Mouse (Mus musculus): Measurements from ENCODE around the gene Rgma. TPM values are rescaled to one million over a fixed set of nuclear protein-coding genes. Genes with fewer than 3 reads are reported as not detected.

Rgma gene
- polyA plus RNA-seq, 1 experiment from 2014 or later: 0.23 TPM

DNA sequence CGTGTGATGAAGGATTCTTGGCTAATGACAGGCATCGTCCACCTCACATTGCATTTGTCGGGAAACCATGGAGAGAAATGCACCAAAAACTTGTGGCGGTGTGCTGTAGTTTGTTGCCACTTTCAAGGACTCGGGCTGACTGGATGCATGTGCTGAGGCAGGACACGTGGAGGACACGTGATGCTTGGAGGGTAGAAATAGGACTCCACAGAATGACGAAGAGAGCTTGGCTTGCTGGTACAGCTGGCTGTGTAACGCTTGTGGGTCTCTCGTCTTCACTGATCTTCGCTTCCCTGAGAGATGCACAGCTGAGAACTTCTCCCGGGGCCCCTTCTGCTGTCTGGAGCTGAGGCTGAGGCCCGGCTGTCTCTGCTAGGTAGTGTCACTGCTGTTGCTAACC, 47.9 kb downstream of the Rgma start:
- H3K4me1 ChIP-seq (replicated peaks): no peaks in the 10 kb centered on the region
- ATAC-seq (ENCODE audit: insufficient read depth): no peak

DNA sequence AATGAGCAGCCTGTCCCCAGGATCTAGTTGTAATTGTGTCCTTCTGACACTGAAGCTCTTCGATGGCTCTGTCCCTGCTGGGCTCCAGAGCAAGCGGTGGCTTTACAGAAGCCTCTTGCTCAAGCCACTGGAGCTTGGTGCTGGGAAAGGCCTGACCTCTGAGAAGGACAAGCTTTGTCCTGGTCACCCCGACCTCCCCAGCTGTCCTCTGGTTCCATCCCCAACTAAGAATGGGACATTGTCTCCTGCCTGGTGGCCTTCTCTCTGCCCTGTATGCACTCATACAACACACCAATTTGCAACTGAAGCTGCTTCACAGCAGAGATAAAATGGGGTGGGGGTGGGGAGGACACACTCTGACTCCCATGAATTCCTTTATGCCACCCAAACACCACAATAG, 48.9 kb downstream of the Rgma start:
- Histone ChIP-seq H3K4me3 (replicated peaks) (no peak overlapping the region), H3K27me3 (no peaks in the 10 kb centered on the region), H3K36me3 (replicated peaks) (peaks cover 29% of the 10 kb centered on the region), H3K27ac (replicated peaks) (no peak overlapping the region), H3K9me3 (replicated peaks) (no peaks in the 10 kb centered on the region), H3K4me2 (no peak overlapping the region), H3K9ac (no peak overlapping the region), H3K4me1 (replicated peaks) (no peaks in the 10 kb centered on the region)
- WGBS (ENCODE audit: insufficient replicate concordance): 60% methylated on average over 3 of the region's 3 CpGs
- ATAC-seq (ENCODE audit: insufficient read depth): no peak

More for the DNA sequence above, 47.9 kb downstream of the Rgma start:
- Histone ChIP-seq H3K9me3 (replicated peaks) (no peaks in the 10 kb centered on the region), H3K27me3 (no peaks in the 10 kb centered on the region), H3K36me3 (replicated peaks) (peaks cover 19% of the 10 kb centered on the region), H3K9ac (no peak overlapping the region), H3K4me3 (replicated peaks) (no peak overlapping the region), H3K27ac (replicated peaks) (no peak overlapping the region), H3K4me2 (no peak overlapping the region)
- WGBS (ENCODE audit: insufficient replicate concordance): 75% methylated on average over 13 of the region's 13 CpGs

DNA sequence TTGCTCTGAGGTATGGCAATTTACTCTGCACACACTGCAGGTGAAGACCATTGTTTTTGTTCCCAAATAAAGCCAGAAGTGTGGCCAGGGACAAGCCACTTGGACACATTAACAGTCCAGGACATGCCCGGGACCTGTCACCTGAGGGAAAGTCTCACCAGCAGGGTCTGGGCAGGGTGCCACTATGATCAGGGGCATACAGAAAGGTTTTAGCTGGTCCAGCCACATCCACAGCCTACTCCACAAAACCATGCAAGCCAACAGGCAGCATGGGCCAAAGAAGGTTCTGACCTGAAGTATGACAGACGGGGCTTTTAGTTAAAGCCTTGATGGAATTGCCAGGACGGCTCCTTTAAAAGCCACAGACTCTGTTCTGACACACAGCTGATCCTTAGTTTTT, 49.4 kb downstream of the Rgma start:
- Histone ChIP-seq H3K4me1 (replicated peaks) (no peaks in the 10 kb centered on the region), H3K4me2 (no peak overlapping the region), H3K4me3 (replicated peaks) (no peak overlapping the region), H3K36me3 (replicated peaks) (peaks cover 34% of the 10 kb centered on the region), H3K9ac (no peak overlapping the region), H3K27ac (replicated peaks) (no peak overlapping the region), H3K27me3 (no peaks in the 10 kb centered on the region), H3K9me3 (replicated peaks) (no peaks in the 10 kb centered on the region)
- 61% methylated on average over 3 of the region's 3 CpGs for WGBS (ENCODE audit: insufficient replicate concordance)
- no peak for ATAC-seq (ENCODE audit: insufficient read depth)

DNA sequence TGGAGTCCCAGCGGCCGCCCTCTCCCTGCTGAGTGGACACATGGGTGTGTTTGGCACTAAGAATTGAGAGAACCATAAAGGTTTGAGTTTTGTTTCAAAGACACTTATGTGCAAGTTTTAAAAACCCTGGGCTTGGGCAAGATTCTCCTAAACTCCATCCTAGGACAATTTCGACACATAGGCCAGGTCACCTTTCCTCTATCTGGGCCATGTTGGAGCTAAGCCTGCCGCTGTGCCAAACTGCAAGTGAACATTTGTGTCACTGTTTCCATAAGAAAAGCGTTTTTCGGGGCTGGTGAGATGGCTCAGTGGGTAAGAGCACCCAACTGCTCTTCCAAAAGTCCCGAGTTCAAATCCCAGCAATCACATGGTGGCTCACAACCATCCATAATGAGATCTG, 50.1 kb downstream of the Rgma start:
- no peak for ATAC-seq (ENCODE audit: insufficient read depth)
- Histone ChIP-seq H3K36me3 (replicated peaks) (peaks cover 41% of the 10 kb centered on the region), H3K27me3 (no peaks in the 10 kb centered on the region), H3K9me3 (replicated peaks) (no peaks in the 10 kb centered on the region), H3K4me3 (replicated peaks) (no peak overlapping the region), H3K4me2 (no peak overlapping the region), H3K4me1 (replicated peaks) (no peaks in the 10 kb centered on the region), H3K27ac (replicated peaks) (no peak overlapping the region), H3K9ac (no peak overlapping the region)
- WGBS (ENCODE audit: insufficient replicate concordance): 82% methylated on average over 7 of the region's 7 CpGs

DNA sequence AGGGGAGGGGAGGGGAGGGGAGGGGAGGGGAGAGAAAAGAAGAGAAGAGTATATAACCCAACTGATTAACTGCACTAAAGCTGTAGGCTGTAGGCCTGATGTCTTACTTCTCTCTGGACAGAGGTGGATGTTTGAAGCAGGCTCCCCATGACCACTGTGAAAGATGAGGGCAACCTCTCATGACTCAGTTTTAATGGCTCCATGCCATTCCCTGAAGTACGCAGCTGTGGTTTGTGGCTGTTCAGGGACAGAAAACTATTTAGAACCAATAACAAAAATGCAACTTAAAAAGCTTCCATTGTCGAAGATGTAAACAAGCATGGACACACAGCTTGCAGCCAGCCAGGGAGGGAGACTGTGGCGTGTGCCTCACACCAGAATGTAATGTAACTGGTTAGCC, 50.9 kb downstream of the Rgma start:
- Histone ChIP-seq H3K9me3 (replicated peaks) (no peaks in the 10 kb centered on the region), H3K4me3 (replicated peaks) (no peak overlapping the region), H3K9ac (no peak overlapping the region), H3K27ac (replicated peaks) (no peak overlapping the region), H3K4me2 (no peak overlapping the region), H3K36me3 (replicated peaks) (peaks cover 43% of the 10 kb centered on the region), H3K27me3 (no peaks in the 10 kb centered on the region), H3K4me1 (replicated peaks) (no peaks in the 10 kb centered on the region)
- ATAC-seq (ENCODE audit: insufficient read depth): no peak
- 74% methylated on average over 3 of the region's 3 CpGs for WGBS (ENCODE audit: insufficient replicate concordance)

DNA sequence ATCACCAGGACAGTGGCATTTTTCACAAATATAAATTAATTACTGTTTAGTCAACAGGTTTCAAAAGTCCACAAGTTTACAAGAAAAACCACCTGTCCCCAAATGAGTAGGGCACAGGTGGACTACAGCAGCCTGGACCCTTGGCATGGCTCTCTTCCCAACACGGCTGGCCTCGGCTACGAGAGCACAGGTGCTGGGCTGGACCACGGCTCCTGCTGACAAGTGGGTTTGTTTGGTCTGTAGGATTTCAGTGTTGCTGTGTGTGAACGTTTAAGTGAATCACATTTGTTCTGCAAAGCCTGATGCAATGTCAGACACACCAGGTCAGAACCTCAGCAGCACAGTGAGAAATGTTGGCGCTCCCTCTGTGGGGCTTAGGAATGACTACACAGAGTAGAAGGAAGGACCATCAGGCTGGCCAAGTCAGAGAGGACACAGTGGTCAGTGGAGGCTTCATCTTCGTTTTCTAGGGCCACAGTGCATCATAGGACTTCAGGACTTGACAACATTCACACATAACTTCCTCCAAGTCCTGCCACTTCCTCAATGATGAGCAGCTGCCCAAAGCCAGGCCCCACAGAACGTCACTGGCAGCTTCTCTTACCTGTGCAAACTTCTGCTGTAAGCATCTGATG, 51.6 kb downstream of the Rgma start:
- Histone ChIP-seq H3K4me1 (replicated peaks) (no peaks in the 10 kb centered on the region), H3K9me3 (replicated peaks) (no peaks in the 10 kb centered on the region), H3K27me3 (no peaks in the 10 kb centered on the region), H3K9ac (no peak overlapping the region), H3K4me2 (no peak overlapping the region), H3K4me3 (replicated peaks) (no peak overlapping the region), H3K36me3 (replicated peaks) (peaks cover 47% of the 10 kb centered on the region), H3K27ac (replicated peaks) (no peak overlapping the region)
- WGBS (ENCODE audit: insufficient replicate concordance): 74% methylated on average over 8 of the region's 8 CpGs
- no peak for ATAC-seq (ENCODE audit: insufficient read depth)

DNA sequence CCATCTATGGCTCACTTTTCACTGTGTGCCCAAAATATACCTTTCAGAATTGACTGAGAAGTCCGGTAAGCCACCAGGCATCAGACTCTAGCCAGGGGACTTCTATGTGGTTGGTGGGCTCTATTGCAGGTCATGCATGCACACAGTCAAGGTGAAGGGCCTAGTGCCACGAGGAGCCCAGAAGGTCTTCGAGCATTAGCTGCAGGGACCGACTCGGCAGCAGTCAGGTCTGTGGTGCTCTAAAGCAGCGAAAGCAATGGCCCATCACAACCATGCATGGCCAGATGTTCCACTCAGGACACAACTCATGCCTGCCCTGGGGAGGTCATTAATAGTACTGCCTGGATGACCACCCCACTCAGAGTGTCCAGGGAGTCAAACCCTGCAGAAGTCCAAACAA, 52.5 kb downstream of the Rgma start:
- Histone ChIP-seq H3K4me2 (no peak overlapping the region), H3K9ac (no peak overlapping the region), H3K9me3 (replicated peaks) (no peaks in the 10 kb centered on the region), H3K36me3 (replicated peaks) (peaks cover 50% of the 10 kb centered on the region), H3K27ac (replicated peaks) (no peak overlapping the region), H3K27me3 (no peaks in the 10 kb centered on the region), H3K4me1 (replicated peaks) (no peaks in the 10 kb centered on the region), H3K4me3 (replicated peaks) (no peak overlapping the region)
- WGBS (ENCODE audit: insufficient replicate concordance): 87% methylated on average over 6 of the region's 6 CpGs
- no peak for ATAC-seq (ENCODE audit: insufficient read depth)

DNA sequence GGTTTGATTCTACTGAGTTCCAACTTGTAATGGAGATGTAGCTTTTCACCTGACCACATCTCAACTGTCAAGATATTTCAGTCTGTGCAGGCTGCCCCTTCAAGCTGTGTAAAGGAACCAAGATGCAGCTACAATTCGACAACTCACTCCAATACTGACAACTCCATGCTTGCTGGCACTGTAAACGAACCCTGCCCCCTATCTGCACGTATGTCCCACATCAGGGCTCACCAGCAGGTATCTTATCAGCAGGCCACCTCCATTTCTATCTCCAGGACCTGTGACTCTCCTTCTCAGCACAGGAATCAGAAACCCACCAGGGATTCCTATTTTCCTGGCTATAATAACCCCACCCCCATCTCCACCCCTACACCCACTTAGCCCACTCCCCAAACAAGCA, 53.2 kb downstream of the Rgma start:
- no peak overlapping the region for H3K9ac ChIP-seq
- no peak overlapping the region for H3K27ac ChIP-seq (replicated peaks)
- H3K9me3 ChIP-seq (replicated peaks): no peaks in the 10 kb centered on the region
- H3K27me3 ChIP-seq: no peaks in the 10 kb centered on the region
- H3K4me3 ChIP-seq (replicated peaks): no peak overlapping the region
- peaks cover 57% of the 10 kb centered on the region for H3K36me3 ChIP-seq (replicated peaks)
- H3K4me2 ChIP-seq: no peak overlapping the region
- 53% methylated on average over 3 of the region's 3 CpGs for WGBS (ENCODE audit: insufficient replicate concordance)
- H3K4me1 ChIP-seq (replicated peaks): no peaks in the 10 kb centered on the region
- no peak for ATAC-seq (ENCODE audit: insufficient read depth)

DNA sequence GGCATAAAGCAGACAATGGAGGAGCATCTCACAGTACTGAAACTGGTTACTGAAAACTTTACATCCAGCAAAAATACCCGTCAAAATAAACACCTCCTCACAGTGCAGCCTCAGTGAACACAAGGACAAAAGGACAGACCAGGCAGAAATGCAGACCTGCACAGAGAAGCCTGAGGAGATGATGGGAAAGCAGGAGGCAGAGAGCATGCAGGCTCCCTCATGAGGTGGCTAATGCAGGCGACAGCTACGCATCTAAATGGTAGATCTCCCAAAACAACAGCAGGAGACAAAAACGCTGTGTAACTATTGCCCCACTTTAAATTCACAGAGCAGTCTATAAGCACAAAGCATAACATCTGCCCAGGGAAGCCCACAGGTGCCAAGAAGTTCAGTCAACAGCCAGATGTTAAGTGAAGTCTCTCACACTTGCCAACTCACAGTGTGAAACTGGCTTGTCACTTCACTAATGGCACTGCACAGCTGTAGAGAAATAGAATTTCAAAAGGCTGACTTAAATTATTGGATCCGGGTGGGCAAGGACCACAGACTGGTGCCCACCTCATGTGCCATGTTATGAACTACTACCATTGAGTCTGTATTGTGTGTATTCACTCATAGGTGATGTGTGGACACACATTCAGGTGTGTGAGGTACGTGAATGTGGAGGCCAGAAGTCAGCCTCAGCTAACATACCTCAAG, 58.5 kb downstream of the Rgma start:
- H3K27me3 ChIP-seq: no peaks in the 10 kb centered on the region
- H3K27ac ChIP-seq (replicated peaks): no peak overlapping the region
- ATAC-seq (ENCODE audit: insufficient read depth): no peak
- 80% methylated on average over 6 of the region's 6 CpGs for WGBS (ENCODE audit: insufficient replicate concordance)
- H3K4me3 ChIP-seq (replicated peaks): no peak overlapping the region
- no peaks in the 10 kb centered on the region for H3K9me3 ChIP-seq (replicated peaks)
- H3K4me1 ChIP-seq (replicated peaks): no peaks in the 10 kb centered on the region
- H3K36me3 ChIP-seq (replicated peaks): peaks cover 83% of the 10 kb centered on the region
- H3K4me2 ChIP-seq: no peak overlapping the region
- no peak overlapping the region for H3K9ac ChIP-seq

DNA sequence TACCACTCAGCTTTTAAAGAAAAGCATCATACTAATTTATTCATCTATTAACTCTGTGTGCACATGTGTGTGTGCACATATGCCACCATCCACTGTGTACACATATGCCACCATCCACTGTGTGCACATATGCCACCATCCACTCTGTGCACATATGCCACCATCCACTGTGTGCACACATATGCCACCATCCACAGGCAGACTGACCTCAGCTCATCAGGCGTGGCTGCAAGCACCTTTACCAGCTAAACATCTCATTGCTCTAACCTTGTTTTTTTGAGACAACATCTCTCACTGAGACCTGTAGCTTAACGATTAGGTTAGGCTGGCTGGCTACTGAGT, 59.0 kb downstream of the Rgma start:
- Histone ChIP-seq H3K27me3 (no peaks in the 10 kb centered on the region), H3K36me3 (replicated peaks) (peaks cover 83% of the 10 kb centered on the region), H3K4me1 (replicated peaks) (no peaks in the 10 kb centered on the region), H3K4me3 (replicated peaks) (no peak overlapping the region), H3K27ac (replicated peaks) (no peak overlapping the region), H3K9me3 (replicated peaks) (no peaks in the 10 kb centered on the region), H3K9ac (no peak overlapping the region), H3K4me2 (no peak overlapping the region)
- ATAC-seq (ENCODE audit: insufficient read depth): no peak
- WGBS (ENCODE audit: insufficient replicate concordance): 78% methylated on average over 2 of the region's 2 CpGs

DNA sequence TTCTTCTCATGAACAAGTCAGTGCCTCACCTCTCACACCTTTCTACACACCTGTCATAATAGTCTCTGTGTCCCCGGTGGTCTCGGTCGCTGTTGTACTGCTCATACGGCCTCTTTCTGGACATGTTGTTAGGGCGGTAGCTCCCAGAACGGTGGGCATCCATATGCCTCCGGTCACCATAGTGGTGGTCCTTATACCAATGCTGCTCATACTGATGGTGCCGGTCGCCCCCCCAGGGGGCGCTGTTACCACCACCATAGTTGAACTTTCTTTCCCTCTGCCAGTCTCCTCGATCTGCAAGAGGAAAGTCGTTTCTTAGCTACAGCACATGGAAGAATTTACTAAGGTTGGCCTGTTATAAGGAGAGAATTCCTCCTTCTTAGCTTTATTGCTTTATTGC, 60.4 kb downstream of the Rgma start:
- no peak for ATAC-seq (ENCODE audit: insufficient read depth)
- 74% methylated on average over 12 of the region's 12 CpGs for whole genome bisulfite sequencing (ENCODE audit: insufficient replicate concordance)
- Histone ChIP-seq H3K36me3 (replicated peaks) (peaks cover 83% of the 10 kb centered on the region), H3K27me3 (no peaks in the 10 kb centered on the region), H3K4me3 (replicated peaks) (no peak overlapping the region), H3K4me2 (no peak overlapping the region), H3K4me1 (replicated peaks) (no peaks in the 10 kb centered on the region), H3K9ac (no peak overlapping the region), H3K9me3 (replicated peaks) (no peaks in the 10 kb centered on the region), H3K27ac (replicated peaks) (no peak overlapping the region)

DNA sequence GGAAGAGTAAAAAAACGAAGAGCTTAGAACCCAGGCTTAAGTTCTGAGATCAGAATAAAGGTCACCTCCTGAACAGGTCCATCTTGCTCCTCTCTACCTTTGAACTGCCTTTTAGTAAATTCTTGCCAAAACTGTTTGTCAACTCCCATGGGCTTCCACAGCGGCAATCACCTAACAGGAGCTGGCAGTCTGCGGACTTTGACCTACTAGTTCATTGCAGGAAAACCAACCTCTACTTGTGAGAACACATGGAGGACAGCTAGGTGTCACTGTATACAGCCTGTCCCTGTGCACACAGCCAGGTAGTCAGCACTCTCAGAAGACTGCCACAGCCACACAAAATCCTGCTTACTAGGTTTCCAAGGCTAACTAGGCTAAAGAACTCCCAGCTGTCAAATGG, 66.5 kb downstream of the Rgma start:
- Histone ChIP-seq H3K4me1 (replicated peaks) (no peaks in the 10 kb centered on the region), H3K27ac (replicated peaks) (no peak overlapping the region), H3K27me3 (no peaks in the 10 kb centered on the region), H3K9ac (no peak overlapping the region), H3K4me2 (no peak overlapping the region), H3K4me3 (replicated peaks) (no peak overlapping the region), H3K36me3 (replicated peaks) (peaks cover 95% of the 10 kb centered on the region), H3K9me3 (replicated peaks) (no peaks in the 10 kb centered on the region)
- 89% methylated on average over 3 of the region's 3 CpGs for WGBS (ENCODE audit: insufficient replicate concordance)
- peak; percentile 42; the same call in 1 of the 2 replicates for ATAC-seq (ENCODE audit: insufficient read depth)
